Comparison of ENCODE assay signal across 10 mouse cellular contexts in genomic region chr12:112623742-112624141, GRCm38 (mm10). TPM values are rescaled to one million over a fixed set of nuclear protein-coding genes. Genes with fewer than 3 reads are reported as not detected.
A peak's percentile ranks its signal among the peaks of the same experiment; 100 is the strongest.
DNase-seq lines count a peak whose midpoint lies in the region; ATAC-seq and TF ChIP-seq lines count a peak whose summit lies in the region.
"Had no signal": no experiment of that assay in that cellular context is flagged by ENCODE, and none has a peak within 500 bp of the region (broad histone marks: within the 10 kb centered on the region; RNA-seq: fewer than 3 reads in every experiment).

No protein-coding gene starts in this region.

- intact Hi-C loops in gastrocnemius, postnatal 36 days (cut with DNase I): no loop called here
- intact Hi-C loops in left cerebral cortex, postnatal 14 days (cut with DNase I): loop anchor here (5.0 kb wide), 1 partner anchor 71 kb away; no protein-coding TSS in a partner anchor

- H3K4me1 ChIP-seq in MEL (ENCODE audit: control insufficient read depth in 1 of 2, insufficient read depth in 2 of 2, low read length in 2 of 2): peaks cover 35 to 50% of the 10 kb centered on the region in 2 experiments
- peaks cover 23% of the 10 kb centered on the region for H3K4me1 ChIP-seq in midbrain, embryonic 13.5 days (replicated peaks)

- H3K27ac ChIP-seq in MEL (ENCODE audit: control insufficient read depth, low read depth, low read length): no peak overlapping the region
- no peak overlapping the region for H3K27ac ChIP-seq in midbrain, embryonic 13.5 days
- H3K27ac ChIP-seq: embryonic facial prominence, embryonic 13.5 days; limb, embryonic 15.5 days had no signal

- peak; percentile 32 for ATAC-seq in midbrain, embryonic 13.5 days

- no peak for TF ChIP-seq CTCF in MEL (IDR thresholded peaks at IDR 0.05 in 2 of 3, conservative IDR thresholded peaks at IDR 0.05 in 1 of 3; ENCODE audit: control insufficient read depth in 1 of 3, insufficient read depth in 1 of 3, low read depth in 2 of 3, low read length in 3 of 3, poor library complexity in 1 of 3, severe bottlenecking in 1 of 3)

- H3K9ac ChIP-seq in MEL (ENCODE audit: control insufficient read depth, low read depth, low read length, poor library complexity, severe bottlenecking): peak overlapping the region; percentile 4; the same call in 1 of the 2 replicates
- H3K9ac ChIP-seq in midbrain, embryonic 13.5 days (replicated peaks): no peak overlapping the region
- H3K9ac ChIP-seq: embryonic facial prominence, embryonic 13.5 days; limb, embryonic 15.5 days had no signal

- peaks cover 6% of the 10 kb centered on the region; the same call in 1 of the 2 replicates for H3K79me2 ChIP-seq in MEL (ENCODE audit: control insufficient read depth, insufficient read depth, low read length, poor library complexity)

- H3K27me3 ChIP-seq in MEL (ENCODE audit: control insufficient read depth in 1 of 2, insufficient read depth in 2 of 2, low read length in 2 of 2): no peaks in the 10 kb centered on the region
- H3K27me3 ChIP-seq in midbrain, embryonic 13.5 days: peaks cover 43% of the 10 kb centered on the region

- peaks cover 0 to 32% of the 10 kb centered on the region in 2 experiments; a peak in 2 of 4 replicates for H3K36me3 ChIP-seq in MEL (ENCODE audit: control insufficient read depth in 1 of 2, insufficient read depth in 2 of 2, low read length in 2 of 2)
- H3K36me3 ChIP-seq in midbrain, embryonic 13.5 days: no peaks in the 10 kb centered on the region
- H3K36me3 ChIP-seq: embryonic facial prominence, embryonic 13.5 days; limb, embryonic 15.5 days had no signal

- peak; percentile 69 to 80 for DNase-seq in left cerebral cortex, adult 18-20 months (ENCODE audit: low spot score in 2 of 2)
- no peak for DNase-seq in left cerebral cortex, adult 8-10 months (ENCODE audit: low spot score in 2 of 2)
- DNase-seq in MEL (ENCODE audit: low read depth, low spot score): peak; percentile 98
- peak; percentile 73 for DNase-seq in cerebellum, adult 9-10 months
- DNase-seq in gastrocnemius, postnatal 36 days: peak; percentile 48 to 55
- DNase-seq in left cerebral cortex, postnatal 14 days (ENCODE audit: low spot score in 2 of 2): peak; percentile 64 to 65
- DNase-seq in thymus, postnatal 0 days (ENCODE audit: low spot score): peak; percentile 64

- no peaks in the 10 kb centered on the region for H3K9me3 ChIP-seq in MEL (replicated peaks; ENCODE audit: insufficient read depth, low read length)
- H3K9me3 ChIP-seq in midbrain, embryonic 13.5 days: no peaks in the 10 kb centered on the region
- H3K9me3 ChIP-seq: embryonic facial prominence, embryonic 13.5 days; limb, embryonic 15.5 days had no signal

- no peak overlapping the region for H3K4me3 ChIP-seq in MEL (ENCODE audit: control insufficient read depth in 1 of 2, insufficient read depth in 1 of 2, low read depth in 2 of 2, low read length in 2 of 2)
- H3K4me3 ChIP-seq in midbrain, embryonic 13.5 days (replicated peaks): no peak overlapping the region
- H3K4me3 ChIP-seq: embryonic facial prominence, embryonic 13.5 days; limb, embryonic 15.5 days had no signal

- TF ChIP-seq RAD21 in MEL (IDR thresholded peaks at IDR 0.05; ENCODE audit: low read depth, low read length): no peak

- no peak overlapping the region for H3K4me2 ChIP-seq in midbrain, embryonic 13.5 days (replicated peaks)
- H3K4me2 ChIP-seq: embryonic facial prominence, embryonic 13.5 days; limb, embryonic 15.5 days had no signal

- TF ChIP-seq POLR2A in MEL (IDR thresholded peaks at IDR 0.05; ENCODE audit: control insufficient read depth in 1 of 2, insufficient read depth in 1 of 2, low read depth in 1 of 2, low read length in 2 of 2, poor library complexity in 1 of 2): no peak

- 16% methylated on average over 2 of the region's 2 CpGs for WGBS in midbrain, embryonic 13.5 days

- no peak for TF ChIP-seq EP300 in MEL (IDR thresholded peaks at IDR 0.05; ENCODE audit: low read depth in 1 of 2, low read length in 2 of 2)

TF ChIP-seq in MEL, 35 proteins besides CTCF, POLR2A, EP300 and RAD21:
- peak; percentile 94 for TF ChIP-seq GATA1 (IDR thresholded peaks at IDR 0.05; ENCODE audit: low read depth, low read length)
- TF ChIP-seq HCFC1 (IDR thresholded peaks at IDR 0.05; ENCODE audit: low read depth, low read length): no peak
TF ChIP-seq in MEL: peak in this region for 1.

RNA-seq across cellular contexts. Expression of gene Adssl1, which starts 3.9 kb away (rescaled TPM):
- 10 to 100 TPM; 16.4 to 19.7 TPM for total RNA-seq in left cerebral cortex, adult 18-20 months (2021)
- 10 to 100 TPM; 21.8 to 41.0 (median 28.6) TPM for total RNA-seq in left cerebral cortex, adult 8-10 months (2022)
- total RNA-seq in MEL (2012; rRNA removed): 36.0 and 58.2 TPM in 2 replicates
- polyA plus RNA-seq in MEL (2012; ENCODE audit: insufficient read depth in 1 of 2, insufficient read length in 2 of 2, low read depth in 1 of 2, low replicate concordance in 2 of 2, missing spikeins in 1 of 2): 10 to 100 TPM in 1 of 2 experiments, not detected in 1; 63.9 TPM
- total RNA-seq in gastrocnemius, postnatal 36 days (2021): 100 to 1,000 TPM; 904 to 982 TPM
- total RNA-seq in left cerebral cortex, postnatal 14 days (2021): 1 to 10 TPM; 6.5 to 8.4 TPM
- polyA plus RNA-seq in midbrain, embryonic 13.5 days (2015; fragmentation: Nextera tagmentation; extraction: Ambion mirVana): 1.1 and 1.5 TPM in 2 replicates
- 10.1 and 10.6 TPM in 2 replicates for polyA plus RNA-seq in thymus, postnatal 0 days (2015; fragmentation: Nextera tagmentation; extraction: Ambion mirVana)

RNA-seq across cellular contexts. Expression of gene Siva1, which starts 20.7 kb away (rescaled TPM):
- total RNA-seq in left cerebral cortex, adult 18-20 months (2021): 10 to 100 TPM; 21.6 to 22.0 TPM
- total RNA-seq in left cerebral cortex, adult 8-10 months (2022): 10 to 100 TPM; 16.8 to 26.8 (median 23.8) TPM
- 591 and 659 TPM in 2 replicates for total RNA-seq in MEL (2012; rRNA removed)
- polyA plus RNA-seq in MEL (2012; ENCODE audit: insufficient read depth in 1 of 2, insufficient read length in 2 of 2, low read depth in 1 of 2, low replicate concordance in 2 of 2, missing spikeins in 1 of 2): 100 to 1,000 TPM in 1 of 2 experiments, not detected in 1; 531 TPM
- total RNA-seq in gastrocnemius, postnatal 36 days (2021): 10 to 100 TPM; 12.6 to 17.0 TPM
- 10 to 100 TPM; 14.5 to 16.8 TPM for total RNA-seq in left cerebral cortex, postnatal 14 days (2021)
- polyA plus RNA-seq in midbrain, embryonic 13.5 days (2015; fragmentation: Nextera tagmentation; extraction: Ambion mirVana): 83.0 and 96.5 TPM in 2 replicates
- polyA plus RNA-seq in thymus, postnatal 0 days (2015; fragmentation: Nextera tagmentation; extraction: Ambion mirVana): 174 and 203 TPM in 2 replicates

RNA-seq across cellular contexts. Expression of gene Inf2, which starts 35.2 kb away (rescaled TPM):
- 100 to 1,000 TPM; 127 to 138 TPM for total RNA-seq in left cerebral cortex, adult 18-20 months (2021)
- total RNA-seq in left cerebral cortex, adult 8-10 months (2022): 100 to 1,000 TPM; 171 to 194 (median 182) TPM
- 23.2 and 26.1 TPM in 2 replicates for total RNA-seq in MEL (2012; rRNA removed)
- 100 to 1,000 TPM in 1 of 2 experiments, 10 to 100 TPM in 1; 55.7 to 122 TPM for polyA plus RNA-seq in MEL (2012; ENCODE audit: insufficient read depth in 1 of 2, insufficient read length in 2 of 2, low read depth in 1 of 2, low replicate concordance in 2 of 2, missing spikeins in 1 of 2)
- 10 to 100 TPM in 1 of 2 experiments, 1 to 10 TPM in 1; 9.2 to 11.1 TPM for total RNA-seq in gastrocnemius, postnatal 36 days (2021)
- 10 to 100 TPM; 70.1 to 84.3 TPM for total RNA-seq in left cerebral cortex, postnatal 14 days (2021)
- 0.43 and 1.8 TPM in 2 replicates for polyA plus RNA-seq in midbrain, embryonic 13.5 days (2015; fragmentation: Nextera tagmentation; extraction: Ambion mirVana)
- 2.2 and 3.1 TPM in 2 replicates for polyA plus RNA-seq in thymus, postnatal 0 days (2015; fragmentation: Nextera tagmentation; extraction: Ambion mirVana)

RNA-seq across cellular contexts. Expression of gene Akt1, which starts 50.9 kb away (rescaled TPM):
- total RNA-seq in left cerebral cortex, adult 18-20 months (2021): 100 to 1,000 TPM; 161 to 169 TPM
- 100 to 1,000 TPM; 158 to 174 (median 171) TPM for total RNA-seq in left cerebral cortex, adult 8-10 months (2022)
- 289 and 322 TPM in 2 replicates for total RNA-seq in MEL (2012; rRNA removed)
- polyA plus RNA-seq in MEL (2012; ENCODE audit: insufficient read depth in 1 of 2, insufficient read length in 2 of 2, low read depth in 1 of 2, low replicate concordance in 2 of 2, missing spikeins in 1 of 2): 100 to 1,000 TPM; 764 to 827 TPM
- 10 to 100 TPM; 49.9 to 55.7 TPM for total RNA-seq in gastrocnemius, postnatal 36 days (2021)
- total RNA-seq in left cerebral cortex, postnatal 14 days (2021): 100 to 1,000 TPM; 137 to 144 TPM
- 55.9 and 61.1 TPM in 2 replicates for polyA plus RNA-seq in midbrain, embryonic 13.5 days (2015; fragmentation: Nextera tagmentation; extraction: Ambion mirVana)
- polyA plus RNA-seq in thymus, postnatal 0 days (2015; fragmentation: Nextera tagmentation; extraction: Ambion mirVana): 60.8 and 80.4 TPM in 2 replicates

RNA-seq across cellular contexts. Expression of gene Zbtb42, which starts 54.9 kb away (rescaled TPM):
- total RNA-seq in left cerebral cortex, adult 18-20 months (2021): 1 to 10 TPM; 1.1 to 1.5 TPM
- total RNA-seq in left cerebral cortex, adult 8-10 months (2022): 1 to 10 TPM in 2 of 4 experiments, under 1 TPM in 2; 0.81 to 1.7 (median 1.1) TPM
- 4.5 and 7.6 TPM in 2 replicates for total RNA-seq in MEL (2012; rRNA removed)
- 10 to 100 TPM in 1 of 2 experiments, not detected in 1; 11.4 TPM for polyA plus RNA-seq in MEL (2012; ENCODE audit: insufficient read depth in 1 of 2, insufficient read length in 2 of 2, low read depth in 1 of 2, low replicate concordance in 2 of 2, missing spikeins in 1 of 2)
- 1 to 10 TPM in 1 of 2 experiments, under 1 TPM in 1; 0.79 to 1.1 TPM for total RNA-seq in gastrocnemius, postnatal 36 days (2021)
- total RNA-seq in left cerebral cortex, postnatal 14 days (2021): under 1 TPM; 0.25 to 0.68 TPM
- polyA plus RNA-seq in midbrain, embryonic 13.5 days (2015; fragmentation: Nextera tagmentation; extraction: Ambion mirVana): 2.8 and 3.3 TPM in 2 replicates
- polyA plus RNA-seq in thymus, postnatal 0 days (2015; fragmentation: Nextera tagmentation; extraction: Ambion mirVana): 2.6 and 2.8 TPM in 2 replicates

Comparison
In these comparisons a context has a peak if more than half of its experiments do, and no peak if none do; other contexts are left out.
1. DNase-seq: peak in left cerebral cortex, adult 18-20 months (2 of 2), MEL (single experiment), cerebellum, adult 9-10 months (single experiment), gastrocnemius, postnatal 36 days (2 of 2), left cerebral cortex, postnatal 14 days (2 of 2) and thymus, postnatal 0 days (single experiment); none in left cerebral cortex, adult 8-10 months (0 of 2).
2. RNA of gene Adssl1, which starts 3.9 kb away (total RNA-seq): 904 to 982 TPM in gastrocnemius, postnatal 36 days; 36.0 to 58.2 TPM in MEL, 21.8 to 41.0 TPM in left cerebral cortex, adult 8-10 months, 16.4 to 19.7 TPM in left cerebral cortex, adult 18-20 months and 6.5 to 8.4 TPM in left cerebral cortex, postnatal 14 days; every median in the first group is over 10 times any median in the second.
3. RNA of gene Siva1, which starts 20.7 kb away (total RNA-seq): 591 to 659 TPM in MEL; 16.8 to 26.8 TPM in left cerebral cortex, adult 8-10 months, 21.6 to 22.0 TPM in left cerebral cortex, adult 18-20 months, 12.6 to 17.0 TPM in gastrocnemius, postnatal 36 days and 14.5 to 16.8 TPM in left cerebral cortex, postnatal 14 days; every median in the first group is over 10 times any median in the second.